Mouse (Mus musculus): ENCODE data around the gene Olfr1251. TPM values are rescaled to one million over a fixed set of nuclear protein-coding genes. Genes with fewer than 3 reads are reported as not detected.
"Not testable (repeated sequence)": the region's sequence is repeated elsewhere in the genome, so short reads cannot be mapped to it uniquely, and the experiment has no call there.

Olfr1251 gene
- not detected for total RNA-seq (2021)
- long read RNA-seq, experiment 1 = 0 reads
- long read RNA-seq, experiment 2 = 0 reads

DNA sequence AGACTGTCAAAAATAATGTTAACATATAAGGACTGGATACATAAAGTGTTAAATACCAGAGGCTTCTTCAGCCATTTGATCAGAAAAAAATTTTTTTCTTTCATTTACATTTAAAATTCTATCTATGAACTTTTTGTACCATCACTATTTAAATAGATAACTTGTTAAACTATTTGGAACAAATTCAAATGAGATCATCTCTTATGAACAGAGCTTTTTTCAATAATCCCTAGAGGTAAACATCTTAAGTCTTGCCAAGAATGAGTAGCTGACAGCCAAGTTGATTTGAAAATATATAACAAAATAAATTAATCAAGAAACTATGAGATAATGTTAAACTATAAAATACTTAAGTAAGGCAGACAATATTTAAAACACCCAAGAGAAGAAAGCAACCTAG, at the start of gene Olfr1251:
Olfr1251 (minus strand) TSS at position 101 of the 400 bp plus-strand sequence.
- Histone ChIP-seq H3K4me3 (no peak within 1 kb of the TSS), H3K27ac (no peak within 1 kb of the TSS)
- no peak for TF ChIP-seq CTCF (conservative IDR thresholded peaks at IDR 0.05)
- DNase-seq (ENCODE audit: low spot score in 2 of 2) = no peak

DNA sequence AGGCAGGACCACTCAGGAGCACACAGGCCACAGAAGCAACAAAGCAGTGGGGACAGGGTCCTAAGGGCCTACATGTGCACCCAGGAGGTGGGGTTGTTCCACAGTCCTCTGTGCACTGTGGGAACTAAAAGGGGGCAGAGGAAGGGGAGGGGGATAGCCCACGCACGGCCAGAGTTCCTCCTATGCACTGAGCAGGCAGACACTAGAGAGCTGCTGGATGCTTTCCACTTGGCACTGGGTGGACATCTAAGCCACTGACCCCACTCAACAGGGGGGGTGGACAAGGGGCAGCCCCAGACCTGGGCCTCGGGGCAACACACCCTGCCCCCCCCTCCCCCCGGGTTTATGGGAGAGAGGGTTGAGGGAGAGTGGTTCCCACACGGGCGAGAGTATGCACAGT, 20.2 kb upstream of the Olfr1251 start:
- Histone ChIP-seq H3K27ac (no peak overlapping the region), H3K4me3 (no peak overlapping the region)
- DNase-seq (ENCODE audit: low spot score in 2 of 2) = no peak
- TF ChIP-seq CTCF (conservative IDR thresholded peaks at IDR 0.05) = no peak

DNA sequence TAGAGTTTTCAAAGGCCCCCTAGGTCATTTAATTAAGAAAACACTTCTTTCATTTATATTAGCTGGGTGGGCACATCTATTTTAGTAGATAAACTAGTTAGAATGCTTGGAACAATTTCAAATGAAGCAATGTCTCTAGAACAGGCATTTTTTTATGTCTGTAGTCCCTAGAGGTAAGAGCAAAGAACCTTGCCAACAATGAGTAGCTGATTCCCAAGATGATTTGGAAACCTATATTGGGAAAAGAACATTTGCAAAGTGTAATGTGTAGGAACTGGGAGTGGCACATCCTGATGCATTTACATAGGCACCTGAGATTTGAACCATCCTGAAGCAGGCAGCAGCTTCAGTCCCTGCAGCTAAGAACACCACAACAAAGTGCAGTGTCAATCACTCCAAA, 10.4 kb downstream of the Olfr1251 start, which contains the start of gene Olfr1250:
Olfr1250 (minus strand) TSS at position 101 of the 400 bp plus-strand sequence.
- no peak within 1 kb of the TSS for H3K4me3 ChIP-seq
- no peak for DNase-seq (ENCODE audit: low spot score in 2 of 2)
- TF ChIP-seq CTCF (conservative IDR thresholded peaks at IDR 0.05) = no peak
- H3K27ac ChIP-seq = no peak within 1 kb of the TSS

DNA sequence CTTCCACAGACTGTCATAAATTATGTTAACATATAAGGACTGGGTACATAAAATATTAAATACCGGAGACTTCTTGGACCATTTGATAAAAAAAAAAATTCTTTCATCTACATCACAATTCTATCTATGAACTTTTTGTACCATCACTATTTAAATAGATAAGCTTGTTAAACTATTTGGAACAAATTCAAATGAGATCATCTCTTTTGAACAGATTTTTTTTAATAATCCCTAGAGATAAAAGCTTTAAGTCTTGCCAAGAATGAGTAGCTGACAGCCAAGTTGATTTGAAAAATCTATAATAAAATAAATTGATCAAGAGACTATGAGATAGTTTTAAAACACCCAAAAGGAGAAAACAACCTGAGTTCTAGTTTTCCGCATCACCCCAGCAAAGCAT, 36.9 kb downstream of the Olfr1251 start, which contains the start of gene Olfr1249:
Olfr1249 (minus strand) TSS at position 101 of the 400 bp plus-strand sequence.
- TF ChIP-seq CTCF (conservative IDR thresholded peaks at IDR 0.05) = no peak
- no peak for DNase-seq (ENCODE audit: low spot score in 2 of 2)
- Histone ChIP-seq H3K4me3 (no peak within 1 kb of the TSS), H3K27ac (no peak within 1 kb of the TSS)

DNA sequence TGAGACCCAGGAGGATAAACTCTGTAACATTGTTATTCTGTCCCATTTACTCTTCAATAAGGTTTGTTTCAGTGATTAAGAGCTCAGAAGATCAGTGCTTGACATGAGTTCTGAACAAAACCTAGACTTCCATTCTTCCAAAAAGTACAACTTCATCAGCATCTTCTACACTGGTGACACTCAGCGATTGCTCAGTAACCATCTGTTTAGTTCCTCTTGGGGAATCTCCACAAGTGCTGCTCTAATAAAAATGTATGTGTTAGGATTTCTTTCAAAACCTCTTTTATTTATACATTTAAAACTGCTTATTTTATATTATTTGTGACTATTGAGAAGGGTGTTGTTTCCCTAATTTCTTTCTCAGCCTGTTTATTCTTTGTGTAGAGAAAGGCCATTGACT, 53.6 kb downstream of the Olfr1251 start, which contains the start of gene Olfr1248:
Olfr1248 (minus strand) TSS at position 101 of the 400 bp plus-strand sequence.
- not testable (repeated sequence) for DNase-seq (ENCODE audit: low spot score in 2 of 2); H3K27ac ChIP-seq; H3K4me3 ChIP-seq

Other genes with a start within 250 kb of the Olfr1251 start
- gene Olfr1240, start 228.9 kb downstream of the Olfr1251 start, total RNA-seq (2021) = not detected
- not detected for gene Olfr1241, start 184.8 kb downstream of the Olfr1251 start, total RNA-seq (2021)
- not detected for gene Olfr1242, start 173.6 kb downstream of the Olfr1251 start, total RNA-seq (2021)
- gene Olfr1243, start 140.4 kb downstream of the Olfr1251 start, total RNA-seq (2021) = not detected
- not detected for gene Olfr1245, start 93.5 kb downstream of the Olfr1251 start, total RNA-seq (2021)
- not detected for gene Olfr1246, start 78.8 kb downstream of the Olfr1251 start, total RNA-seq (2021)
- under 1 TPM; 0.10 TPM for gene Olfr1247, start 57.8 kb downstream of the Olfr1251 start, total RNA-seq (2021)
- not detected for gene Olfr1248, start 53.7 kb downstream of the Olfr1251 start, total RNA-seq (2021)
- gene Olfr1249, start 37.0 kb downstream of the Olfr1251 start, total RNA-seq (2021) = not detected
- gene Olfr1250, start 10.5 kb downstream of the Olfr1251 start, total RNA-seq (2021) = not detected
- gene Olfr1252, start 53.1 kb upstream of the Olfr1251 start, total RNA-seq (2021) = not detected
- not detected for gene Olfr1253, start 85.2 kb upstream of the Olfr1251 start, total RNA-seq (2021)
- not detected for gene Olfr1254, start 121.7 kb upstream of the Olfr1251 start, total RNA-seq (2021)
- gene Olfr1255, start 140.1 kb upstream of the Olfr1251 start, total RNA-seq (2021) = not detected
- not detected for gene Olfr1256, start 169.6 kb upstream of the Olfr1251 start, total RNA-seq (2021)
- gene Olfr48, start 176.3 kb upstream of the Olfr1251 start, total RNA-seq (2021) = not detected
- not detected for gene Olfr1257, start 206.5 kb upstream of the Olfr1251 start, total RNA-seq (2021)